10 mouse cellular contexts compared by ENCODE assay signal in the genomic region with DNA sequence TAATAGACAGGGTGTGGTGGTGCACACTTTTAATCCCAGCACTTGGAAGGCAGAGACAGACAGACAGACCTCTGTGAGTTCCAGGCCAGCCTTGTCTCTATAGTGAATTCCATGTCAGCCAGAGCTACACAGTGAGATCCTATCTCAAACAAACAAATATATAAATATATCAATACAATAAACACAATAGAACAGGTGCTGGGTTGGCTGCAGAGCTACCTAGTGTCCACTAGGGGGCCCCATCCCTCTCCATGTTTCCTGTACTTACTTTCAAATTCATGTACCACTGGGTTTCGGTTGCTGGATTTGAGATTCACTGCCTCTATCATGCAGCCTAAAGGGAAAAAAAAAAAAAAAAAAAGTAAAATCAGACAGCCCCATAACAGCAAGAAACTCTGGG. TPM values are rescaled to one million over a fixed set of nuclear protein-coding genes. Genes with fewer than 3 reads are reported as not detected.
DNase-seq lines count a peak whose midpoint lies in the region; ATAC-seq and TF ChIP-seq lines count a peak whose summit lies in the region.
"Had no signal": no experiment of that assay in that cellular context is flagged by ENCODE, and none has a peak within 500 bp of the region (broad histone marks: within the 10 kb centered on the region; RNA-seq: fewer than 3 reads in every experiment).

No protein-coding gene starts in this region.

- no peak overlapping the region for H3K4me2 ChIP-seq in intestine, embryonic 14.5 days (ENCODE audit: low read length)
- no peak overlapping the region for H3K4me2 ChIP-seq in intestine, embryonic 15.5 days (replicated peaks)
- H3K4me2 ChIP-seq in CH12.LX (ENCODE audit: insufficient read depth, low read depth, poor library complexity, severe bottlenecking): no peak overlapping the region
- H3K4me2 ChIP-seq in forebrain, embryonic 12.5 days: no peak overlapping the region
- no peak overlapping the region for H3K4me2 ChIP-seq in midbrain, embryonic 15.5 days
- H3K4me2 ChIP-seq: embryonic facial prominence, embryonic 12.5 days; liver, embryonic 13.5 days had no signal

- no peak overlapping the region for H3K27ac ChIP-seq in intestine, embryonic 14.5 days (ENCODE audit: low read depth)
- H3K27ac ChIP-seq in intestine, embryonic 15.5 days: no peak overlapping the region
- no peak overlapping the region for H3K27ac ChIP-seq in CH12.LX (ENCODE audit: insufficient read depth, low read depth)
- no peak overlapping the region for H3K27ac ChIP-seq in bone marrow macrophage, adult 2 months (ENCODE audit: insufficient read depth, low read depth, low read length)
- H3K27ac ChIP-seq in forebrain, embryonic 12.5 days: no peak overlapping the region
- H3K27ac ChIP-seq in midbrain, embryonic 15.5 days: no peak overlapping the region
- H3K27ac ChIP-seq: embryonic facial prominence, embryonic 12.5 days; liver, embryonic 13.5 days had no signal

- H3K4me1 ChIP-seq in intestine, embryonic 14.5 days (replicated peaks; ENCODE audit: control insufficient read depth, insufficient read depth, low read length): 0 out of 2 replicates have a peak, but pooled peaks cover 3% of the 10 kb centered on the region
- no peaks in the 10 kb centered on the region for H3K4me1 ChIP-seq in intestine, embryonic 15.5 days (replicated peaks)
- H3K4me1 ChIP-seq in CH12.LX (ENCODE audit: control insufficient read depth in 1 of 2, insufficient read depth in 2 of 2): peaks cover 3 to 10% of the 10 kb centered on the region in 2 experiments; a peak in 3 of 4 replicates
- peaks cover 15% of the 10 kb centered on the region for H3K4me1 ChIP-seq in bone marrow macrophage, adult 2 months (ENCODE audit: control insufficient read depth, insufficient read depth, low read length)
- H3K4me1 ChIP-seq in forebrain, embryonic 12.5 days: peaks cover 16% of the 10 kb centered on the region
- H3K4me1 ChIP-seq in midbrain, embryonic 15.5 days: 0 out of 2 replicates have a peak, but pooled peaks cover 9% of the 10 kb centered on the region

- H3K27me3 ChIP-seq in intestine, embryonic 14.5 days (replicated peaks; ENCODE audit: control insufficient read depth, insufficient read depth, low read length): no peaks in the 10 kb centered on the region
- H3K27me3 ChIP-seq in intestine, embryonic 15.5 days (replicated peaks): no peaks in the 10 kb centered on the region
- H3K27me3 ChIP-seq in CH12.LX (replicated peaks): no peaks in the 10 kb centered on the region
- H3K27me3 ChIP-seq in forebrain, embryonic 12.5 days: no peaks in the 10 kb centered on the region
- H3K27me3 ChIP-seq in midbrain, embryonic 15.5 days (replicated peaks): no peaks in the 10 kb centered on the region
- H3K27me3 ChIP-seq: embryonic facial prominence, embryonic 12.5 days; liver, embryonic 13.5 days had no signal

- no peak overlapping the region for H3K9ac ChIP-seq in intestine, embryonic 14.5 days (ENCODE audit: low read length)
- H3K9ac ChIP-seq in intestine, embryonic 15.5 days: no peak overlapping the region
- no peak overlapping the region for H3K9ac ChIP-seq in CH12.LX (ENCODE audit: insufficient read depth, low read depth)
- no peak overlapping the region for H3K9ac ChIP-seq in forebrain, embryonic 12.5 days
- H3K9ac ChIP-seq in midbrain, embryonic 15.5 days: no peak overlapping the region
- H3K9ac ChIP-seq: embryonic facial prominence, embryonic 12.5 days; liver, embryonic 13.5 days had no signal

- H3K79me2 ChIP-seq in CH12.LX (replicated peaks; ENCODE audit: control insufficient read depth, extremely low read depth, insufficient read depth, poor library complexity, severe bottlenecking): no peaks in the 10 kb centered on the region

- dilution Hi-C loops in CH12.LX (cut with MboI; ENCODE audit: extremely low pct_ligation_motif_present, extremely low pct_unique_long_range_greater_than_20kb, low sequenced_read_pairs): no loop called here

- TF ChIP-seq RAD21 in CH12.LX (IDR thresholded peaks at IDR 0.05; ENCODE audit: low read depth, low read length): peak; percentile 49

- peak; percentile 61 for DNase-seq in intestine, embryonic 14.5 days (ENCODE audit: low spot score)
- DNase-seq in CH12.LX (ENCODE audit: extremely low read depth): peak; percentile 27
- DNase-seq in kidney, postnatal 4 days: peak; percentile 58 to 59
- DNase-seq: liver, embryonic 13.5 days had no signal

- in situ Hi-C loops in CH12.LX (cut with MboI; ENCODE audit: low pct_ligation_motif_present, low pct_unique_long_range_greater_than_20kb, low sequenced_read_pairs): no loop called here

- WGBS in intestine, embryonic 14.5 days: 76% methylated on average over 1 of the region's 1 CpGs
- WGBS in intestine, embryonic 15.5 days: 65% methylated on average over 1 of the region's 1 CpGs
- WGBS in forebrain, embryonic 12.5 days: 53% methylated on average over 1 of the region's 1 CpGs
- 23% methylated on average over 1 of the region's 1 CpGs for WGBS in midbrain, embryonic 15.5 days

- H3K4me3 ChIP-seq in intestine, embryonic 14.5 days (ENCODE audit: low read depth, low read length): no peak overlapping the region
- no peak overlapping the region for H3K4me3 ChIP-seq in intestine, embryonic 15.5 days (replicated peaks)
- H3K4me3 ChIP-seq in CH12.LX (replicated peaks in 1 of 3; ENCODE audit: low read depth in 2 of 3, low read length in 2 of 3, poor library complexity in 1 of 3): no peak overlapping the region
- H3K4me3 ChIP-seq in bone marrow macrophage, adult 2 months (ENCODE audit: insufficient read depth, low read length): no peak overlapping the region
- H3K4me3 ChIP-seq in forebrain, embryonic 12.5 days (replicated peaks): no peak overlapping the region
- H3K4me3 ChIP-seq in midbrain, embryonic 15.5 days: no peak overlapping the region
- H3K4me3 ChIP-seq: embryonic facial prominence, embryonic 12.5 days; liver, embryonic 13.5 days had no signal

- ATAC-seq in intestine, embryonic 14.5 days (replicated peaks; ENCODE audit: low FRiP score, low TSS enrichment, low read depth): no peak; the same call in 1 of the 2 replicates
- no peak for ATAC-seq in intestine, embryonic 15.5 days
- peak; percentile 20; the same call in 1 of the 2 replicates for ATAC-seq in forebrain, embryonic 12.5 days (ENCODE audit: low FRiP score)
- ATAC-seq in midbrain, embryonic 15.5 days (replicated peaks): peak; percentile 57
- ATAC-seq in monocyte, adult 5-6 weeks (replicated peaks; ENCODE audit: insufficient number of reproducible peaks, low FRiP score, low TSS enrichment, poor library complexity, severe bottlenecking): no peak

- TF ChIP-seq CTCF in CH12.LX (conservative IDR thresholded peaks at IDR 0.05 in 1 of 2, IDR thresholded peaks at IDR 0.05 in 1 of 2; ENCODE audit: low read depth in 2 of 2, low read length in 2 of 2): peak; percentile 37 to 71; a peak in 3 of 4 replicates
- peak; percentile 60 for TF ChIP-seq CTCF in bone marrow macrophage, adult 2 months (IDR thresholded peaks at IDR 0.05; ENCODE audit: low read depth, low read length)

- H3K9me3 ChIP-seq in intestine, embryonic 14.5 days (ENCODE audit: control insufficient read depth, low read length): no peaks in the 10 kb centered on the region
- H3K9me3 ChIP-seq in intestine, embryonic 15.5 days: no peaks in the 10 kb centered on the region
- H3K9me3 ChIP-seq in CH12.LX (replicated peaks; ENCODE audit: low read length): peaks cover 12% of the 10 kb centered on the region
- H3K9me3 ChIP-seq in forebrain, embryonic 12.5 days: no peaks in the 10 kb centered on the region
- no peaks in the 10 kb centered on the region for H3K9me3 ChIP-seq in midbrain, embryonic 15.5 days
- H3K9me3 ChIP-seq: embryonic facial prominence, embryonic 12.5 days; liver, embryonic 13.5 days had no signal

- peaks cover 33% of the 10 kb centered on the region for H3K36me3 ChIP-seq in intestine, embryonic 14.5 days (ENCODE audit: control insufficient read depth, insufficient read depth, low read length)
- no peaks in the 10 kb centered on the region for H3K36me3 ChIP-seq in intestine, embryonic 15.5 days
- H3K36me3 ChIP-seq in CH12.LX (replicated peaks in 1 of 2; ENCODE audit: control insufficient read depth in 1 of 2, insufficient read depth in 1 of 2, low read length in 1 of 2): peaks cover 0 to 15% of the 10 kb centered on the region in 2 experiments
- peaks cover 52% of the 10 kb centered on the region for H3K36me3 ChIP-seq in forebrain, embryonic 12.5 days (replicated peaks)
- peaks cover 15% of the 10 kb centered on the region for H3K36me3 ChIP-seq in midbrain, embryonic 15.5 days (replicated peaks)

- no peak for TF ChIP-seq EP300 in CH12.LX (IDR thresholded peaks at IDR 0.05; ENCODE audit: low read length)

- TF ChIP-seq POLR2A in CH12.LX (IDR thresholded peaks at IDR 0.05; ENCODE audit: low read depth, low read length): no peak
- TF ChIP-seq POLR2A in bone marrow macrophage, adult 2 months (IDR thresholded peaks at IDR 0.05; ENCODE audit: borderline replicate concordance, low read depth, low read length): no peak

TF ChIP-seq in CH12.LX, 34 proteins besides CTCF, POLR2A, EP300 and RAD21:
- TF ChIP-seq IRF4 (IDR thresholded peaks at IDR 0.05; ENCODE audit: low read depth, low read length) (peak; percentile 29; the same call in 1 of the 2 replicates), SMC3 (IDR thresholded peaks at IDR 0.05; ENCODE audit: low read depth, low read length) (peak; percentile 56), GABPA (IDR thresholded peaks at IDR 0.05; ENCODE audit: insufficient replicate concordance, low read depth, low read length) (no peak)

RNA-seq across cellular contexts. Expression of a gene that starts 49.1 kb away (rescaled TPM):
- polyA plus RNA-seq in intestine, embryonic 14.5 days (2014; fragmentation: Nextera tagmentation; extraction: Ambion mirVana): 60.0 and 63.4 TPM in 2 replicates
- polyA plus RNA-seq in intestine, embryonic 15.5 days (2015; fragmentation: Nextera tagmentation; extraction: Ambion mirVana): 42.7 and 55.1 TPM in 2 replicates
- total RNA-seq in CH12.LX (2012; rRNA removed) (0.13 and 0.17 TPM in 2 replicates), CH12.LX (2014; rRNA removed) (0.57 and 0.72 TPM in 2 replicates)
- 1.7 and 2.0 TPM in 2 replicates for polyA plus RNA-seq in CH12.LX (2012; ENCODE audit: insufficient read length, low read depth)
- polyA plus RNA-seq in bone marrow macrophage, adult 2 months (2012; ENCODE audit: insufficient read depth, insufficient read length, missing spikeins): not detected in 2 replicates
- polyA plus RNA-seq in forebrain, embryonic 12.5 days (2016; fragmentation: Nextera tagmentation; extraction: Ambion mirVana): 146 and 155 TPM in 2 replicates
- polyA plus RNA-seq in midbrain, embryonic 15.5 days (2015; fragmentation: Nextera tagmentation; extraction: Ambion mirVana): 52.2 and 53.5 TPM in 2 replicates
- 1.0 TPM in 1 of 3 replicates, not detected in the others for total RNA-seq in monocyte, adult 5-6 weeks (2017)

Comparison
In these comparisons a context has a peak if more than half of its experiments do, and no peak if none do; other contexts are left out.
1. ATAC-seq: peak in forebrain, embryonic 12.5 days (single experiment) and midbrain, embryonic 15.5 days (single experiment); none in intestine, embryonic 14.5 days (single experiment), intestine, embryonic 15.5 days (single experiment) and monocyte, adult 5-6 weeks (single experiment).
2. RNA of a gene that starts 49.1 kb away (polyA plus RNA-seq): 146 to 155 TPM in forebrain, embryonic 12.5 days, 60.0 to 63.4 TPM in intestine, embryonic 14.5 days, 42.7 to 55.1 TPM in intestine, embryonic 15.5 days and 52.2 to 53.5 TPM in midbrain, embryonic 15.5 days; 1.7 to 2.0 TPM in CH12.LX and not detected in bone marrow macrophage, adult 2 months; every median in the first group is over 10 times any median in the second.
3. Peak in every context shown above with its lines, with median percentiles within 50 percentile points of each other: DNase-seq.